Mouse (Mus musculus) gastrocnemius, postnatal 4 days (tissue): ENCODE measurements around the gene Olfr447. TPM values are rescaled to one million over a fixed set of nuclear protein-coding genes. Genes with fewer than 3 reads are reported as not detected.
A peak's percentile ranks its signal among the peaks of the same experiment; 100 is the strongest.

Experiments used
- DNase-seq, 2 experiments: peaks; one replicate each; pipeline ENCODE4 v3.0.0; 2021 to 2022; ENCODE audit warnings: low spot score in 2 of 2, mixed read lengths in 2 of 2
- long read RNA-seq, 2 experiments: library from polyadenylated mRNA; stranded (forward); transcript quantifications; one replicate each; pipeline ENCODE4 v2.0.0; 2021
- total RNA-seq, 2 experiments: library from RNA; stranded (reverse); gene quantifications; 2 replicates each; pipeline ENCODE4 v1.2.3; 2021

The Olfr447 gene
- total RNA-seq = not detected
- long read RNA-seq, experiment 1 = 0 reads
- long read RNA-seq, experiment 2 = 0 reads

GRCm38 (mm10) chr6:42908578-42908977, at the start of gene Olfr447:
Olfr447 (plus strand) TSS chr6:42908878.
- DNase-seq = no peak

- peak in 1 of 2 experiments; percentile 14 for DNase-seq
Measured at GRCm38 (mm10) chr6:42860222-42860819, 48.4 kb upstream of the Olfr447 start.

- DNase-seq = no peak
Measured at GRCm38 (mm10) chr6:42869695-42870094, 39.0 kb upstream of the Olfr447 start.

GRCm38 (mm10) chr6:42876323-42876722, 32.4 kb upstream of the Olfr447 start:
- DNase-seq = no peak

GRCm38 (mm10) chr6:42890141-42890540, 18.5 kb upstream of the Olfr447 start, which contains the start of gene Olfr448:
Olfr448 (plus strand) TSS chr6:42890441.
- DNase-seq = no peak

- no peak for DNase-seq
Measured at GRCm38 (mm10) chr6:42900345-42900744, 8.3 kb upstream of the Olfr447 start.

GRCm38 (mm10) chr6:42921077-42921476, 12.4 kb downstream of the Olfr447 start, which contains the start of gene Olfr446:
Olfr446 (plus strand) TSS chr6:42921377.
- DNase-seq = no peak

- no peak for DNase-seq
Measured at GRCm38 (mm10) chr6:42948767-42949166, 40.1 kb downstream of the Olfr447 start, which contains the start of gene Olfr444. Olfr444 (plus strand) TSS chr6:42949067.

Other genes starting within 250 kb of the Olfr447 start
- gene Tcaf1, start 198.8 kb upstream of the Olfr447 start, total RNA-seq = 10 to 100 TPM; 54.5 to 54.8 TPM
- gene Olfr453, start 169.5 kb upstream of the Olfr447 start, total RNA-seq = not detected
- gene Olfr38, start 152.5 kb upstream of the Olfr447 start, total RNA-seq = not detected
- gene Olfr452, start 123.8 kb upstream of the Olfr447 start, total RNA-seq = not detected
- gene Olfr450, start 96.9 kb upstream of the Olfr447 start, total RNA-seq = not detected
- gene Olfr449, start 74.5 kb upstream of the Olfr447 start, total RNA-seq = not detected
- not detected for gene Olfr448, start 18.4 kb upstream of the Olfr447 start, total RNA-seq
- not detected for gene Olfr446, start 12.5 kb downstream of the Olfr447 start, total RNA-seq
- not detected for gene Olfr444, start 40.2 kb downstream of the Olfr447 start, total RNA-seq
- gene Olfr441, start 197.5 kb downstream of the Olfr447 start, total RNA-seq = not detected
- gene Olfr237-ps1, start 237.7 kb downstream of the Olfr447 start, total RNA-seq = not detected